Mouse (Mus musculus) spleen, postnatal 0 days (tissue): ENCODE results near the gene Ppm1b. TPM values are rescaled to one million over a fixed set of nuclear protein-coding genes. Genes with fewer than 3 reads are reported as not detected.

Experiments
- polyA plus RNA-seq: library from polyadenylated mRNA; unstranded; fragments of >200 nt; fragmentation: Nextera tagmentation; extraction: Ambion mirVana; gene quantifications from 2 replicates; pipeline ENCODE4 v1.2.1, GENCODE M21; 2015

Gene Ppm1b
- polyA plus RNA-seq = 53.1 and 53.9 TPM in 2 replicates

DNA sequence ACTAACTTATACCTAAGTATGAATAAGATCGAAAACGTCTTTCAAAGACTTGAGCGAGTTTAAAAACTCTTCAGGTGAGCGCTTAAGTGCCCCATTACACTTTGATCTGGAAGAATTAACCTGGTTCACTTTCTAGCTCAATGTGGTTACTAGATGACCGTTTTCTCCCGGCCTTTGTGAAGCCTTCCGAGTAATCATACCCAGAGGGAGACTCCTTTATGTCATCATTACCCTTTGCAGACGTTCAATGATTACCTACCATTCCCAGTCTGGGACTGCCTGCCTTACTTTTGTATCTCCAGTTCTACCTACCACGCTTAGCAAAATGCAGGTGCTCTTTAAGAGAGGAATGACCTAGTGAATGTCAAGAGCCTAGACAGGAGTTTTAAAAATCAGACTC is at the start of gene Ppm1b:
Ppm1b (plus strand) TSS at position 301 of the 400 bp plus-strand sequence.

DNA sequence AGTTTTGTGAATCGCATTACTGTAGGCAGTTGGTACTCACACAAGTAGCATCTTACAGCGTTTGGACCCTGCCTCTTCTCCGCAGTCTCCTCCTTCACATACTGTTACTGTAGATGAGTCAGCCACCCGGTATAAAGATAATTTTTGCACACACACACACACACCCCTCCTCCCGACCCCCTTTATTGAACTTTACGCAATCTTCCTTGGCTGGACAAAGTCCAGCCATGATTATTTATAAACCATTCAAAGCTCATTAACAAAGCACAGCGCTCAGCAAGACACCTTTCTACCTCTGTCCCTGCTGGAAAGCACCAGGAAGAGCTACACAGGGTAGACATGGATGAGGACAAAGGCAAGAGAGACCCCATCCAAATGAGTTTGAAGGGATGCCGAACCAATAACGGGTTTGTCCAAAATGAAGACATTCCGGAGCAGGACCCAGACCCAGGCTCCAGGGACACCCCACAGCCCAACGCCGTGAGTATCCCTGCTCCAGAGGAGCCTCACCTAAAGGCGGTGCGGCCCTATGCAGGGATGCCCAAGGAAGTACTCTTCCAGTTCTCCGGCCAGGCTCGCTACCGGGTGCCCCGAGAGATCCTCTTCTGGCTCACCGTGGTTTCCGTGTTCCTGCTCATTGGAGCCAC is 71.7 kb downstream of the Ppm1b start, which contains the start of gene Slc3a1:
Slc3a1 (plus strand) TSS at position 284 of the 647 bp plus-strand sequence.

Other genes starting within 250 kb of the Ppm1b start
- gene Lrpprc, start 166.0 kb upstream of the Ppm1b start, polyA plus RNA-seq = 20.9 and 22.2 TPM in 2 replicates
- gene Slc3a1, start 71.6 kb downstream of the Ppm1b start, polyA plus RNA-seq = 0.11 and 0.13 TPM in 2 replicates
- gene Prepl, start 133.5 kb downstream of the Ppm1b start, polyA plus RNA-seq = 6.1 and 6.9 TPM in 2 replicates
- 2.9 and 4.0 TPM in 2 replicates for gene Camkmt, start 133.8 kb downstream of the Ppm1b start, polyA plus RNA-seq